Mouse (Mus musculus) mouse embryonic stem cell (cell line): ENCODE measurements around the gene Lrrc57.

ENCODE experiments used
- in situ Hi-C, 2 experiments: fragments of 300-500 bp; cut with MboI; formaldehyde crosslinking; loops; 1 replicate in 1 of 2; 3 replicates in 1 of 2; pipeline ENCODE4 v1.14.3; 2019 to 2020; ENCODE audit warnings: low sequenced_read_pairs in 2 of 2, low pct_unique_long_range_greater_than_20kb in 1 of 2, mixed read lengths in 1 of 2; ENCODE audit not compliant: unreplicated experiment in 1 of 2

Lrrc57 gene

DNA sequence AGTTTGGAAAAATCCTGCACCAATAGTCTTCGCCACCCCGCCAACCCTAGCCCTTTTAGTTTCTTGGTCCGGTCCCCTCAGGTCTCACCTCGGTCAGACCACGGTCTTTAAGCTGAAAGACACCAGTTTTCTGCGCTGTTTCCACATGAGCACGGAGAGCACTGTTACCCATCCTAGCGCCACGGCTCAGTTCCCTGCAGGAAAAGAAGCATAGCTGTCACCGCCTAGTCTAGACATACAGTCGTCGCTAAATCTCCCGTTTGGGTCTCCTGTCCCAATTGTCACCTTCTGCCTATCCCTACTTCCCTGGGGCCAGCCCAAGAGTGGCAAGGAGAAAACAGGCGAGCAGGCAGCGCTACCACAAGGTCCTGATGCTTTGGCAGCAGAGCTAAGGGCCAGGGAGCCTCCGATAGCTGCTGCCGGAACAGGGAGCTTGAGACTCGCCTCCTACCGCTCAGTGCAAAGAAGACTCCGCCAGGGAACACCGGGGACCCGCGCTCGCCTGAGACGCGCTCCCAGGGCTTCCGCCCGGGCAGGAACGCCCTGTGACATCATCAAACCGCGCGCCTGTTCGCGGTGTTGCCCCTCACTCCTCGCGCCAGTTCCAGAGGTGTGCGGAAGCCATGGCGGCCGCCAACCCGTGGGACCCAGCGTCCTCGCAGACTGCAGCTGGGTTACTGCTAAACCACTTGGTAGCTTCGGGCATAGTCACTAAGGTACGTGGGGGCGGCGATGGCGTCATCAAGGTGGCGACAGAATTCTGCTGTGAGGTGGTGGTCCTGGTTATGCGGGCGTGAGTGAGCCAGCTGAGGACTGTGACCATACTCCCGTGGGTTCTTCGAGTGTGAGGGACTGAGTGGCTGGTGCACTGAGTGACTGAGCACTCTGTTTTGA lies at the start of gene Lrrc57, which contains the start of gene Haus2:
Gene Lrrc57 (minus strand): TSS at position 691 of the 894 bp plus-strand sequence.
Gene Haus2 (plus strand): TSS at position 554 of the 894 bp plus-strand sequence.
- in situ Hi-C loops = loop anchor here in 1 of 2 experiments (10.0 kb wide), 1 partner anchor 124 kb away; no protein-coding TSS in a partner anchor

DNA sequence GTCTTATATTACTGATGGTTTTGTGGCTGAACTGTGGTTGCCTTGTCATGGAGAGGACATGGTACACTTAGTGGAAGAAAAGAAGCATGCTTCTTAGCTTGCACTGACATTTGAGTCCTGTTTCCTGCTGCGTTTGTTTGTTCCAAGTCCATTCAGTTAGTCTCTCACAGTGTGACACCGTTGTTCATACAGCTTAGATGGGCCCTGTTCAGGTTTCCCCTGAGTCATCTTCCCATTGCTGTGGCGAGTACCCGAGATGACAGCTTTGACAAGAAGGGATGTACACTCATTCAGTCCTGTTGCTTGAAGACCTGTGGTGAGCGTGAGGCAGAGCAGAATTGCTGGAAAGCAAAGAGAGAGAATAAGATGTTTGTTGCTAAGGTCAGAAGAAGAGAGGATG lies 49.2 kb upstream of the Lrrc57 start:
- in situ Hi-C loops = no loop called here

DNA sequence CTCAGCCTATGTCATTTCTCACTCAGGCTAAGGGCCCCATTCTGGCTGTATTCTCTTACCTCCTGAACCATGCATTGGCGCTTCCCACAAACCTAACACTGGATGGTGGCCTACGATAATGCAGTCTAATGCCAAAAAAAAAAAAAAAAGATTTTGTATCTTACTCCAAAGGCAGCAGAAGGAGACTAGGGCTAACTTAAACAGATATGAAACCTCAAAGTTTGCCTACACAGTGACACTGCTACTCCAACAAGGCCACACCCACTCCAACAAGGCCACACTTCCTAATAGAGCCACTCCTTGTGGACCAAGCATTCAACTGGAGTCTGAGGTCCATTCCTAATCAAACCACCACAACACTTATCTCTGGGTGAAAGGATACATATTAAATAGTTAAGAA lies 47.4 kb upstream of the Lrrc57 start:
- in situ Hi-C loops = no loop called here

DNA sequence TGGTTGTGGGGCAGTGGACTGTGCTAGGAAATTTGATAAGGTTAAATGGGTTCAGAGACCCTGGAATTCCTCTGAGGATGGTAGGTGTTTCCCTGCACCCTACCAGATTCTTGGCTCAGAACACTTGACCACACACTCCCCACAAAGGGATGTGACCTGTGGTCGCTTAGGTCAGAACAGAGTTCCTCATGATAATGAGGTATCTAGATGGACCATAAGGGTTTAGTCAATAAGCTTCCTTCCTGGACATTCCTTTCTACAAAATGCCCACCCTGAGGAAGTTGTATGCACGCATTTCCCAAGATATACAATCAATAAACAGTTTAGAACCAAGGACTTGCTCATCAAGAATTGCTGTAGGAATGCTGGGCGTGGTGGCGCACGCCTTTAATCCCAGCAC lies 46.6 kb upstream of the Lrrc57 start:
- in situ Hi-C loops = no loop called here

DNA sequence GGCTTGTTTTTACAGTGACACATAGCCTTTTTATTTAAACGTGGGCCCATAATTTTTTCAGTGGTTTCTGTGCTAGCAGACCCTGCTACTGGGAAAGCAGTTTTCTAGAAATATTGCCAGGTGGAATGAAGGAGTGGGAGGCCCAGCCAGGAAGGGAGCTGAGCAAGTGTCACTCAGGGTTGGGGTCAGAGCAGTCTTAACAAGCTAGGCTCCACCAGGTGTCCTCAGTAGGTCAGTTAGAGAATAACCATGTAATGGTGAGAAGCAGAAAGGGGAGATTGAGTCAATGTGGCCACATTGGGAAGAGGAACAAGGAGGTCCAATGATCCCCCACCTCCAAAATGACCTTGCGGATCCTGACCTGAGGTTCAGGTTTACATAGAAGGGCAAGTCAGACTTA lies 45.4 kb upstream of the Lrrc57 start:
- in situ Hi-C loops = no loop called here

DNA sequence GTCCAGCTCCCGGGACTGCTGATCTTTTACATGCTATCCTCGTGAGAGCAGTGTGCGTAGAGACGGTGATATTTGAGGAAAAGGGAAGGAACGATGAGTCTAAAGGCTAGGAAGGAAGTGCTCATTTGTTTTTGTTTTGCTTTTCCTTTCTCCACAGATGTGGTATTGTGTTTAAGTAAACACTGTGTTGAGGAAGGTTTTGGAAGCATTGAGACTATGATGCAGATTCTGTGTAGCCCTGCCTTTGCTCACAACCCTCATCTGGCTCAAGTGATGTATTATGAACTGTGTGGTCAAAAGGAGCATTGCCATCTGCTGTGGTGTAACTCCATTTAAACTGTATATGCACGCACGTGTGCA lies 43.6 kb upstream of the Lrrc57 start:
- in situ Hi-C loops = no loop called here

DNA sequence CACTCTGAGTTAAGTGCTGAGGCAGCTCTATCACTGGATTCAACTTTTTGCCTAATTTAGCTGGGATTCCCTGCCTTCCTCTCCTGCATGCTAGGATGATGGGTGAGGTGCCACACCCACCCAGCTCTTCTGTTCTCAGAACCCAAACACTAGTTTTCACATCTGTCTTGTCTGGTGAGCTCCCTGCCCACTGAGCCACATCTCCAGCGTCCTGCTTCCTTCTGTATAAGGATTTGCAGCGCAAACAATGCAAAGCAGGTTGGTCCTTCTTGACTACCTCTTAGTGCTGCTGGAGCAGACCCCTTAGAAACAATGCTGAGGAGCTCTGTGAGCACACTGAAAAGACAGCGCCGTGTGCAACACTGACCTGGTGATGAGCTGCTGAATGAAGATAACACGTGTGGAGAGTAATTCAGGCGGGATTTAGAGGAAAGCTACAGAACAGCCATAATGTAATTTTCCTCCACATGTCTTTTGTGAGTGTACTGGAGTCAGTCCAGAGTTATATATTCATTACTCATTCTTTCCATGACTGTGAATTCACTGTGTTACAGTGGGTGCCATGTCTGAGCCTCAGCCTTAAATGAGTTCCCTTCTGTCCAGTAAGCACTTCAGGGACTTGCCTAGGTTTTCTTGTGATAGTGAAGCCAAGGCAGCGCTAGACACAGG lies 43.1 kb upstream of the Lrrc57 start:
- in situ Hi-C loops = no loop called here

DNA sequence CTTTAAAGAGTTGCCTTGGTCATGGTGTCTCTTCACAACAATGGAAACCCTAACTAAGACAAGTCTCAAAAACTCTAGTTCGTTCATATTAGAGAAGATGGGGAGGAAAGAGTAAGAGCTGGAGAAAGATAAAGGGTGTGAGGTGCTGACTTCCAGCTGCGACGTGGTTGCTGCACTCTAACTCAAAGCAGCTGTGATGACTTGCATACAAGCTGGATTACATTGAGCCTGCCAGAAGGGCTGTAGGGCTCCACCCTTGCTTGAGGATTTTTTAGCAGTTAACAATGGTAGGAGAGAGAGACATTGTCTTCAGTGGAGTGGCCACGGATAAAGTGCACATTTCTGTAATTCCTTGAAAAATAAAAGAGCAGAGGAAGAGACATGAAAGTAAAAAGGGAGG lies 37.5 kb upstream of the Lrrc57 start:
- in situ Hi-C loops = no loop called here

DNA sequence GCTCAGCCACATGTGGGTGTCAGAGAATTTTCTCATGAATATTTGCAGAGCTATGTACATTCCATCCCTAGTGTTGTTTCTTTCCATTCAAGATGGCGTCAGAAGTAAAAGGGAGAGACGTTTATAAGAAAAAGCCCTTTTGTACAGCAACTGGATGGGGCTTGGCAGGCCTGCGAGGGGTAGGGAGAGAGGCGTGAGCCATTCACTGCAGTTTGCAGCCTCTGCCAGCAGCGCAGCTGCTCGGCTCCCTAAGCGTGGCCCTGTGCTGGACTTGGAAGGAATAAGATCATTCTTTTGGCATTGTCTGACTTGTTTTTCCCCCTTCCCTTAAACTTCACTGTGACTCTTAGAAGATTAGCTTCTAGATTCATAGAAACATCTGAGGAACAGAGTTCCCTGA lies 34.5 kb upstream of the Lrrc57 start:
- in situ Hi-C loops = no loop called here

DNA sequence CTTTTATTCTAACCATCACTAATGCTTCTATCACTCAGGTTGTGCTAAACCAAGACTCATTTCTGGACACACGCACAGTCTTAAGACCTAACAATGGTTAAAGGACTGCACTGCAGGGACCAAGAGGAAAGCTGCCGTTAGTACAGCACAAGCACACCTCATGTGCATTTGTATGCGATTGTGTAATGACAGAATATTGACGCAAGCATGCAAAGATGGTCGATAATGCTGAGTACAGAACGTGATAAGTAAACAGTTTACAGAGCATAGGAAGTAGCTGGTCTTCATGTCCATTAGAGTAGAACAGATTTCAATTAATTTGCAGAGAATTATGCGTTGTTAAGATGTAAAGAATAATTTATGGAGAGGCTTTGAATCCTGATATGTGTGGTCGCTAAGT lies 31.5 kb upstream of the Lrrc57 start:
- in situ Hi-C loops = no loop called here

DNA sequence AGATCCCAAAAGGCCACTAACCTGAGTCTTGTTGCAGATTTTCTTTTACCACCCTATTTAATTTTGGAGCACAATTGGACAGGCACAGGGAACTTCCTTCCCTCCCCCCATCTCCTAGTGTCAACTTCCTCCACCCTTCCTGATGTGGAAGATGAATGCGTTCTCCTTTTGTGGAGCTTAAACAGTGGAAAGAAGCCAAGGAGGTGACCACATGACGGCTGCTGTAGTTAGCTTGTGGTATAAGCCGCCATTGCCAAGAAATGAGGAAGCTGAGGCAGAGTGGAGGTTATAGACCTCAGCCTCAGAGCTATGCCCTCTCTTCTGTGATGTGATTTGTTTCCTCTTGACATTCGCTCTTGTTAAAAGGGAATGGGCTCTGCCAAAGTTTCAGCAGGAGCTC lies 22.6 kb upstream of the Lrrc57 start:
- in situ Hi-C loops = no loop called here

DNA sequence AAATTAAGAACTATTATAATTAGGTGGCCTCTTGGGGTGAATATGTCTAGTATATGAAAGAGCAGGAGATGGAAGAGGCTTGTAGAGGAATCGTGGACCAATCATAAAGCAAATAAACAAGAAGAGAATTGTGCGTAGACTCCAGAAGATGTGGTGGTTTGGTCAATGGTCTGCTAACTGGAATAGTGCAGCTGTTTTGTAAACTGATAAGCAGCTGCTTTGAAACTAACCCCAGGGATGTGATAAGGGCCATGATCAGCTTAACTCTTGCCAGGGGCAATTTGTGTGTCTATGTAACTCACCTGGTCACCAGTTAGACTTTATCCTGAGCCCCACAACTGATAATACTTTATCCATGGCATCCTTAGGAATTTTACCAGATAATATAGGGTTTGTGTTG lies 22.2 kb upstream of the Lrrc57 start:
- in situ Hi-C loops = no loop called here

DNA sequence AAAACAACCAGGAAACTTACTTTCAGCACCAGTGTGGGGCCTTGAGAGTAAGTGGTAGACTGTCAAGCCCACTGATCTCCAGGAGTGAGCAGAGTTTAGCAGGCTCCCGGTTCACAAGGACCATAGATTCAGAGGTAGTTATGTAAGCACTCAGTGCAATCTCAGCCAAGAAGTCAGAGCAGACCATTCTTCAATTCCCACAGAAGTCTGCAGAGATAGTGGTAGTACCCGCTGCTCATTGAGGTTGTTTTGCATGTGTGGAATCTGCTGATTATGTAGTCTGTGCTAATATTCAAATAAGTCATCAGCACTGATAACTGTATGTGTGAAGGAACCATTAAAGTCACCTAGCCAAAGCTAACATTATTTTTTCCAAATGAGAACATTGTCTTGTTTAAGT lies 21.3 kb upstream of the Lrrc57 start:
- in situ Hi-C loops = no loop called here

DNA sequence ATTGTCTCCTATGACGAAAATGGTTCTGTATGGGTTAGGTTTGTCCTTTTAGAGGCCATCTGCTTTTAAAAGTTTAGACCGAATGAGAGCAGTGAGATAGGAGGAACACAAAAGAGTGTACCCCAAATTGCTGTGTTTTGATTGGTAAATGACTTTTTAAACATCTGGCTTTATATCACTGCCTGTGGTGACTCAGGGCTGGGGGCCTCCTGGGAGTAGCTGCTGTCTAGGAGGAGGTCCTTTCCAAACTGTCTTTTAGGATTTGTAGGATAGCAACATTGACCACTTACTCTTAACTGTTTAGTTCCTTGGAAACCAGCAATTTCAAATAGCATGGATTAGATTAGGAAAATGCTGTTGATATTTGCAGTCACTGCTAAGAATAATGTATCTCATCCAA lies 20.9 kb upstream of the Lrrc57 start:
- in situ Hi-C loops = no loop called here

DNA sequence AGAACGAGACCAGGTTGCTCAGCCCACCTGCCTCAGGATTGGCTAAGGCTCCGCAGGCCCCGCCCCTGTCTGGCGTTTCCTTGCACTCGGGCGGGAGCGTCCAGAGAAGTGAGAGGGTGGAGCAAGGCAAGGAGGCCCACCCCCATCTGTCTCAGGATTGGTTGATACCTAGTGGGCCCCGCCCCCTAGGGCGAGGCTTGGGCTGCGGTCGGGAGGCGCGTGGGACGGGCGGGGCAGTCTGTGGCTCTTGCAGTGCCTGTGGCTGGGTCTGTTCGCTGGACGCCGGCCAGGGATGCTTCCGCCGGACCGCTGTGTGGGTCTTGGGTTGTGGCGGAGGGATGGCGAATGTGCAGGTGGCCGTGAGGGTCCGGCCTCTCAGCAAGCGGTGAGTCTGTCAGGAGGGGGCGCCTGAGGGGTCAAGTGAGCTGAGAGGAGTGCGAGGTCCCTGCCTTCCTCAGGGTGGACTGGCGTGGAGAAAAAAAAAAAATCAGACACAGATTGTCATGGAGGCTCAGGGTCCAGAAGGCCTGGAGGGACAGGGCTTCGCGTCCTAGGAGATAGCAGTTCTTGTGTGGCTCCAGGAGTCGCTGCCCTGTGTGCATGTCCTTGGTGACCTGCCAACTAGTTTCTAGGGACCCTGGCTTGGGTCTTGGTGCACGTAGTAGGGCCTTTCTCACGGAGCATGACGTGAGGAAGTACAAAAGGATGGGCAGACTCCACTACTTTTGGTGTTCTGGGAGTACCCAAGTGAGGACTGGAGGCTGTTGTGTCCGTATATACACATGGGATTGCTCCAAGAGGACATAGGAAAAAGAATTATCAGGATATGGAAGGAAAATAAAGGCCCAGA lies 19.8 kb upstream of the Lrrc57 start, which contains the start of gene Stard9:
Gene Stard9 (plus strand): TSS at position 236 of the 850 bp plus-strand sequence.
- in situ Hi-C loops = no loop called here

DNA sequence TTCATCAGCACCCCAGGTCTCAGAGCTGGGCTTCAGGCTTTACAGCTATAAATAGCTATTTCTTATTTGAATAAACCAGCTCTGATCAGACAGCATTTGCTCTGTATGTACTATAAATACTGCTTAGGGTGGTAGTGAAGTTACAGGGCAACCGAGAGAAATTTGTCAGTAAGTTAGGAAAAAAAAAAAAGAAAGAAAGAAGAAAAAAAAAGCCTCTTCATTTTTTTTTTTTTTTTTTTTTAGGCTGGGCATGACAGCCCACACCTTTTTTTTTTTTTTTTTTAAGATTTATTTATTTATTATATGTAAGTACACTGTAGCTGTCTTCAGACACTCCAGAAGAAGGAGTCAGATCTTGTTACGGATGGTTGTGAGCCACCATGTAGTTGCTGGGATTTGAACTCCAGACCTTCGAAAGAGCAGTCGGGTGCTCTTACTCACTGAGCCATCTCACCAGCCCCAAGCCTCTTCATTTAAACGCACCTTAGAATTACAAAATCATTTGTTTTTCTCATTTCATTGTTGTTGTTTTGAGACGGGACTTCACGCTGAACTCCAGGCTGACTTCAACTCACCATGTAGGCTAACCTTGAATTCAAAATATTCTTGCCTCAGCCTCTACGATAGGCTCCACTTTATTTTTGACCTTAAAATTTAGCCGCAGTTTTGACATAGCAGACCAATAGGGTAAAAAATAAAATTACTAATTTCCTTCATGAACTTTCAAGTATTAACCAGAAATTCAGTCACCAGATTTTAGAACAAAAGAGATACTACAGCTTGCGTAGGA lies 19.0 kb upstream of the Lrrc57 start:
- in situ Hi-C loops = no loop called here

DNA sequence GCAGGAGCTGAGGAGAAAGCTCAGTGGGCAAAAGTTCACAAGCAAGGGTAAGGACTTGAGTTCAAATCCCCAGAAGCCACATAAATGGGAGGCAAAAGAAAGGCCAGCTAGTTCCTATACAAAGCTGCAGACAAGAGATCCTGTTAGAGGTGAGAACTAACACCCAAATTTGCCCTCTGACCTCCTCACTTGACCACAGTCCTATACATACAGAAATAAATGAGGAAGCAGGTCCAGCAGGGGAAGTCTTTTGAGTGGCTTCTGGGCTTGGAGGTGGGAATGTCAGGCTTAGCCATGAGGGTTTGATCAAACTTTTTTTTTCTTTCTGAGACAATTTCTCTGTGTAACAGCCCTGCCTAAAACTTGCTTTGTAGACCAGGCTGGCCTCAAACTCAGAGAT lies 13.6 kb upstream of the Lrrc57 start:
- in situ Hi-C loops = no loop called here

DNA sequence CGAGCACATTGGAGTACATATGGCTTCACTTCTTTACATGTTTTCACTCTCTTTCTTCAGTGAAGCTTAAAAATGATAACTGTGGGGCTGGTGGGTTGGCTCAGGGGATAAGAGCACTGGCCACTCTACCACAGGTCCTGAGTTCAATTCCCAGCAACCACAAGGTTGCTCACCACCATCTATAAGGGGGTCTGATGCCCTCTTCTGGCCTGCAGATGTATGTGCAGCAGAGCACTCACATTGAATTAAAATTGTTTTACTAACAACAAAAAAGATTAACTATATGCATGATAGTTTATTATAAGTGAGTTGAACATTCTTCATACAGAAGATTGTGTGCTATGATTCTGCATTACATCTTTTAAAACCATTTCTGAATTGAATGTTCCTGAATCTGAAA lies 10.2 kb upstream of the Lrrc57 start:
- in situ Hi-C loops = no loop called here
